19 mouse cellular contexts compared by ENCODE assay signal in genomic region chr2:131505431-131505830, GRCm38 (mm10). TPM values are rescaled to one million over a fixed set of nuclear protein-coding genes. Genes with fewer than 3 reads are reported as not detected.
DNase-seq lines count a peak whose midpoint lies in the region; ATAC-seq and TF ChIP-seq lines count a peak whose summit lies in the region.
"Had no signal": no experiment of that assay in that cellular context is flagged by ENCODE, and none has a peak within 500 bp of the region (broad histone marks: within the 10 kb centered on the region; RNA-seq: fewer than 3 reads in every experiment).

No protein-coding gene starts in this region.

- H3K9me3 ChIP-seq in lung, embryonic 14.5 days (ENCODE audit: low read depth, low read length): no peaks in the 10 kb centered on the region
- H3K9me3 ChIP-seq in MEL (replicated peaks; ENCODE audit: insufficient read depth, low read length): no peaks in the 10 kb centered on the region
- H3K9me3 ChIP-seq in embryonic facial prominence, embryonic 12.5 days: no peaks in the 10 kb centered on the region
- no peaks in the 10 kb centered on the region for H3K9me3 ChIP-seq in limb, embryonic 15.5 days

- H3K27ac ChIP-seq in lung, embryonic 14.5 days (ENCODE audit: low read depth): peak overlapping the region; percentile 62; the same call in 1 of the 2 replicates
- H3K27ac ChIP-seq in MEL (ENCODE audit: control insufficient read depth, low read depth, low read length): no peak overlapping the region
- peak overlapping the region; percentile 92 for H3K27ac ChIP-seq in embryonic facial prominence, embryonic 12.5 days
- H3K27ac ChIP-seq in limb, embryonic 15.5 days: peak overlapping the region; percentile 80; the same call in 1 of the 2 replicates
- H3K27ac ChIP-seq: liver, embryonic 14.5 days had no signal

- no peak overlapping the region for H3K4me2 ChIP-seq in lung, embryonic 14.5 days
- no peak overlapping the region for H3K4me2 ChIP-seq in embryonic facial prominence, embryonic 12.5 days (replicated peaks)
- no peak overlapping the region for H3K4me2 ChIP-seq in limb, embryonic 15.5 days

- no peak for ATAC-seq in lung, embryonic 14.5 days (ENCODE audit: insufficient read depth)
- no peak for ATAC-seq in embryonic facial prominence, embryonic 12.5 days (ENCODE audit: insufficient number of reproducible peaks, insufficient read depth, low FRiP score, low TSS enrichment)
- no peak for ATAC-seq in limb, embryonic 15.5 days (ENCODE audit: insufficient number of reproducible peaks, low FRiP score, low TSS enrichment, low read depth)
- ATAC-seq: intestine, postnatal 0 days had no signal

- no peaks in the 10 kb centered on the region for H3K27me3 ChIP-seq in lung, embryonic 14.5 days (ENCODE audit: insufficient read depth, low read length)
- H3K27me3 ChIP-seq in MEL (ENCODE audit: control insufficient read depth in 1 of 2, insufficient read depth in 2 of 2, low read length in 2 of 2): no peaks in the 10 kb centered on the region
- H3K27me3 ChIP-seq in embryonic facial prominence, embryonic 12.5 days: no peaks in the 10 kb centered on the region
- H3K27me3 ChIP-seq in limb, embryonic 15.5 days: no peaks in the 10 kb centered on the region
- H3K27me3 ChIP-seq: CH12.LX had no signal

- no peaks in the 10 kb centered on the region for H3K79me2 ChIP-seq in MEL (ENCODE audit: control insufficient read depth, insufficient read depth, low read length, poor library complexity)

- TF ChIP-seq RAD21 in MEL (IDR thresholded peaks at IDR 0.05; ENCODE audit: low read depth, low read length): no peak

- DNase-seq in lung, embryonic 14.5 days: no peak
- no peak for DNase-seq in lung, postnatal 14 days
- DNase-seq in MEL (ENCODE audit: low read depth, low spot score): peak; percentile 42
- no peak for DNase-seq in retina, postnatal 1 day
- DNase-seq in lung, adult 18-20 months: no peak
- no peak for DNase-seq in layer of hippocampus, adult 9-11 months
- DNase-seq: cerebellum, adult 11 months; gastrocnemius, postnatal 14 days; heart, postnatal 10 days; kidney, postnatal 10 days; lung, postnatal 36 days; right cerebral cortex, postnatal 14 days; thymus, postnatal 36 days had no signal

- TF ChIP-seq POLR2A in MEL (IDR thresholded peaks at IDR 0.05; ENCODE audit: control insufficient read depth in 1 of 2, insufficient read depth in 1 of 2, low read depth in 1 of 2, low read length in 2 of 2, poor library complexity in 1 of 2): no peak

- TF ChIP-seq EP300 in MEL (IDR thresholded peaks at IDR 0.05; ENCODE audit: low read depth in 1 of 2, low read length in 2 of 2): no peak

- no peak overlapping the region for H3K9ac ChIP-seq in lung, embryonic 14.5 days
- H3K9ac ChIP-seq in MEL (ENCODE audit: control insufficient read depth, low read depth, low read length, poor library complexity, severe bottlenecking): no peak overlapping the region
- H3K9ac ChIP-seq in embryonic facial prominence, embryonic 12.5 days: no peak overlapping the region
- no peak overlapping the region for H3K9ac ChIP-seq in limb, embryonic 15.5 days
- H3K9ac ChIP-seq: liver, embryonic 14.5 days had no signal

- H3K4me1 ChIP-seq in lung, embryonic 14.5 days (ENCODE audit: insufficient read depth): peaks cover 3% of the 10 kb centered on the region; the same call in 1 of the 2 replicates
- H3K4me1 ChIP-seq in MEL (ENCODE audit: control insufficient read depth in 1 of 2, insufficient read depth in 2 of 2, low read length in 2 of 2): peaks cover 0 to 2% of the 10 kb centered on the region in 2 experiments; a peak in 1 of 4 replicates
- peaks cover 74% of the 10 kb centered on the region for H3K4me1 ChIP-seq in embryonic facial prominence, embryonic 12.5 days
- H3K4me1 ChIP-seq in limb, embryonic 15.5 days: peaks cover 77% of the 10 kb centered on the region

- H3K4me3 ChIP-seq in lung, embryonic 14.5 days (ENCODE audit: low read depth, low read length): no peak overlapping the region
- no peak overlapping the region for H3K4me3 ChIP-seq in MEL (ENCODE audit: control insufficient read depth in 1 of 2, insufficient read depth in 1 of 2, low read depth in 2 of 2, low read length in 2 of 2)
- H3K4me3 ChIP-seq in embryonic facial prominence, embryonic 12.5 days: no peak overlapping the region
- no peak overlapping the region for H3K4me3 ChIP-seq in limb, embryonic 15.5 days

- no peak for TF ChIP-seq CTCF in lung, embryonic 14.5 days (IDR thresholded peaks at IDR 0.05; ENCODE audit: low read depth)
- no peak for TF ChIP-seq CTCF in MEL (IDR thresholded peaks at IDR 0.05 in 2 of 3, conservative IDR thresholded peaks at IDR 0.05 in 1 of 3; ENCODE audit: control insufficient read depth in 1 of 3, insufficient read depth in 1 of 3, low read depth in 2 of 3, low read length in 3 of 3, poor library complexity in 1 of 3, severe bottlenecking in 1 of 3)

- no peaks in the 10 kb centered on the region for H3K36me3 ChIP-seq in lung, embryonic 14.5 days (ENCODE audit: insufficient read depth)
- H3K36me3 ChIP-seq in MEL (ENCODE audit: control insufficient read depth in 1 of 2, insufficient read depth in 2 of 2, low read length in 2 of 2): no peaks in the 10 kb centered on the region
- no peaks in the 10 kb centered on the region for H3K36me3 ChIP-seq in embryonic facial prominence, embryonic 12.5 days
- H3K36me3 ChIP-seq in limb, embryonic 15.5 days: no peaks in the 10 kb centered on the region

TF ChIP-seq in MEL, 35 proteins besides CTCF, POLR2A, EP300 and RAD21:
- no peak for TF ChIP-seq MYC (IDR thresholded peaks at IDR 0.05; ENCODE audit: low read depth, low read length)
- TF ChIP-seq GABPA (IDR thresholded peaks at IDR 0.05; ENCODE audit: low read depth, low read length): no peak
- no peak for TF ChIP-seq RCOR1 (IDR thresholded peaks at IDR 0.05; ENCODE audit: low read depth, low read length)
- TF ChIP-seq MYB (IDR thresholded peaks at IDR 0.05; ENCODE audit: low read depth, low read length): no peak
- TF ChIP-seq CHD1 (IDR thresholded peaks at IDR 0.05; ENCODE audit: low read depth, low read length): no peak
- no peak for TF ChIP-seq ZMIZ1 (IDR thresholded peaks at IDR 0.05; ENCODE audit: low read depth, low read length)
- TF ChIP-seq JUND (IDR thresholded peaks at IDR 0.05; ENCODE audit: low read depth, low read length): no peak
- TF ChIP-seq ELF1 (IDR thresholded peaks at IDR 0.05; ENCODE audit: low read depth, low read length): no peak
- no peak for TF ChIP-seq USF1 (IDR thresholded peaks at IDR 0.05; ENCODE audit: low read depth, low read length)
- TF ChIP-seq MAX (IDR thresholded peaks at IDR 0.05; ENCODE audit: low read length): no peak
- TF ChIP-seq CHD2 (IDR thresholded peaks at IDR 0.05; ENCODE audit: low read length): no peak
- TF ChIP-seq ZKSCAN1 (IDR thresholded peaks at IDR 0.05; ENCODE audit: low read depth, low read length): no peak
- no peak for TF ChIP-seq NELFE (IDR thresholded peaks at IDR 0.05; ENCODE audit: low read depth, low read length)
- no peak for TF ChIP-seq ETS1 (IDR thresholded peaks at IDR 0.05; ENCODE audit: low read depth, low read length)
- no peak for TF ChIP-seq NRF1 (IDR thresholded peaks at IDR 0.05; ENCODE audit: insufficient read depth, low read depth, low read length, poor library complexity, severe bottlenecking)
- TF ChIP-seq E2F4 (IDR thresholded peaks at IDR 0.05; ENCODE audit: borderline replicate concordance, low read depth, low read length): no peak
- TF ChIP-seq MAZ (IDR thresholded peaks at IDR 0.05; ENCODE audit: low read depth, low read length): no peak
TF ChIP-seq in MEL: peak in this region for 0.

RNA-seq across cellular contexts. Expression of gene Smox, which starts 14.1 kb away (rescaled TPM):
- polyA plus RNA-seq in lung, embryonic 14.5 days (2014; fragmentation: Nextera tagmentation; extraction: Ambion mirVana): 23.9 and 28.7 TPM in 2 replicates
- total RNA-seq in MEL (2012; rRNA removed): 1.9 and 2.2 TPM in 2 replicates
- polyA plus RNA-seq in MEL (2012; ENCODE audit: insufficient read depth in 1 of 2, insufficient read length in 2 of 2, low read depth in 1 of 2, low replicate concordance in 2 of 2, missing spikeins in 1 of 2): 1 to 10 TPM in 1 of 2 experiments, not detected in 1; 5.5 TPM
- polyA plus RNA-seq in embryonic facial prominence, embryonic 12.5 days (2016; fragmentation: Nextera tagmentation; extraction: Ambion mirVana): 64.8 and 71.2 TPM in 2 replicates
- 54.0 and 55.1 TPM in 2 replicates for polyA plus RNA-seq in limb, embryonic 15.5 days (2015; fragmentation: Nextera tagmentation; extraction: Ambion mirVana)

RNA-seq across cellular contexts. Expression of gene Adra1d, which starts 56.7 kb away (rescaled TPM):
- 2.0 and 2.7 TPM in 2 replicates for polyA plus RNA-seq in lung, embryonic 14.5 days (2014; fragmentation: Nextera tagmentation; extraction: Ambion mirVana)
- not detected in 2 replicates for total RNA-seq in MEL (2012; rRNA removed)
- not detected for polyA plus RNA-seq in MEL (2012; ENCODE audit: insufficient read depth in 1 of 2, insufficient read length in 2 of 2, low read depth in 1 of 2, low replicate concordance in 2 of 2, missing spikeins in 1 of 2)
- polyA plus RNA-seq in embryonic facial prominence, embryonic 12.5 days (2016; fragmentation: Nextera tagmentation; extraction: Ambion mirVana): 0.23 and 0.51 TPM in 2 replicates
- polyA plus RNA-seq in limb, embryonic 15.5 days (2015; fragmentation: Nextera tagmentation; extraction: Ambion mirVana): 0.71 and 0.72 TPM in 2 replicates
- total RNA-seq: CH12.LX; monocyte, adult 5-6 weeks had no signal
